ENCODE assay signal across 21 mouse cellular contexts in the genomic region with DNA sequence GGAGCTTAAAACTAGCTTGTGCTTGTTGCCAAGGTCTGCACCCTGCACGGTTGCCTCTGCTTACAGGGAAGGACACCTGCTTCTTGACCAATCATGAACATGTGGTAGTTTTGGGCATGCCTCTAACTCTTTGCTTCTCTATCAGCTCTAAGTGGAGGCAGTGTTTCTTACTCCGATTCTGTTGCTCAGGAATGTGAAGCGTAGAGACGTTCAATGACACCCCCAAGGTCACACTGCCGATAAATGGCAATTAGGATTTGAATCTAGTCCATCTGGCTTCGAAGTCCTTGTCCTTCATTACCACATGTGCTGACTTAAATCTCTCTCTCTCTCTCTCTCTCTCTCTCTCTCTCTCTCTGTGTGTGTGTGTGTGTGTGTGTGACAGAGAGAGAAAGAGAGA. TPM values are rescaled to one million over a fixed set of nuclear protein-coding genes. Genes with fewer than 3 reads are reported as not detected.
DNase-seq lines count a peak whose midpoint lies in the region; ATAC-seq lines count a peak whose summit lies in the region.
"Had no signal": no experiment of that assay in that cellular context is flagged by ENCODE, and none has a peak within 500 bp of the region (broad histone marks: within the 10 kb centered on the region; RNA-seq: fewer than 3 reads in every experiment).

No protein-coding gene starts in this region.

- no peak overlapping the region for H3K4me3 ChIP-seq in forebrain, embryonic 12.5 days (replicated peaks)
- no peak overlapping the region for H3K4me3 ChIP-seq in forebrain, embryonic 16.5 days (replicated peaks; ENCODE audit: low read length)
- H3K4me3 ChIP-seq in hindbrain, embryonic 15.5 days, result no peak overlapping the region
- no peak overlapping the region for H3K4me3 ChIP-seq in hindbrain, embryonic 16.5 days (ENCODE audit: low read length)
- H3K4me3 ChIP-seq in neural tube, embryonic 13.5 days, result no peak overlapping the region
- H3K4me3 ChIP-seq: heart, embryonic 12.5 days; intestine, embryonic 15.5 days; limb, embryonic 13.5 days; midbrain, embryonic 12.5 days had no signal

- H3K9ac ChIP-seq in forebrain, embryonic 12.5 days, result no peak overlapping the region
- H3K9ac ChIP-seq in forebrain, embryonic 16.5 days (replicated peaks; ENCODE audit: low read depth, low read length), result no peak overlapping the region
- no peak overlapping the region for H3K9ac ChIP-seq in hindbrain, embryonic 15.5 days
- no peak overlapping the region for H3K9ac ChIP-seq in hindbrain, embryonic 16.5 days (ENCODE audit: low read depth, low read length)
- H3K9ac ChIP-seq in neural tube, embryonic 13.5 days, result no peak overlapping the region
- H3K9ac ChIP-seq: heart, embryonic 12.5 days; intestine, embryonic 15.5 days; limb, embryonic 13.5 days; liver, embryonic 14.5 days; midbrain, embryonic 12.5 days had no signal

- H3K27me3 ChIP-seq in forebrain, embryonic 12.5 days, result peaks cover 19% of the 10 kb centered on the region
- peaks cover 2% of the 10 kb centered on the region; the same call in 1 of the 2 replicates for H3K27me3 ChIP-seq in forebrain, embryonic 16.5 days (replicated peaks; ENCODE audit: control insufficient read depth, insufficient read depth, low read length)
- H3K27me3 ChIP-seq in hindbrain, embryonic 15.5 days, result 0 out of 2 replicates have a peak, but pooled peaks cover 5% of the 10 kb centered on the region
- no peaks in the 10 kb centered on the region for H3K27me3 ChIP-seq in hindbrain, embryonic 16.5 days (replicated peaks; ENCODE audit: control insufficient read depth, insufficient read depth, low read length)
- peaks cover 23% of the 10 kb centered on the region for H3K27me3 ChIP-seq in neural tube, embryonic 13.5 days

- H3K27ac ChIP-seq in forebrain, embryonic 12.5 days, result 0 out of 2 replicates have a peak overlapping the region, but pooled peaks have one; percentile 61
- no peak overlapping the region for H3K27ac ChIP-seq in forebrain, embryonic 16.5 days (ENCODE audit: low read length)
- H3K27ac ChIP-seq in hindbrain, embryonic 15.5 days (replicated peaks), result peak overlapping the region; percentile 61; the same call in 1 of the 2 replicates
- H3K27ac ChIP-seq in hindbrain, embryonic 16.5 days (ENCODE audit: low read depth, low read length), result no peak overlapping the region
- H3K27ac ChIP-seq in neural tube, embryonic 13.5 days (replicated peaks), result peak overlapping the region; percentile 79; the same call in 1 of the 2 replicates
- H3K27ac ChIP-seq: limb, embryonic 13.5 days; liver, embryonic 14.5 days; stomach, postnatal 0 days had no signal

- no peak overlapping the region for H3K4me2 ChIP-seq in forebrain, embryonic 12.5 days
- no peak overlapping the region for H3K4me2 ChIP-seq in forebrain, embryonic 16.5 days (ENCODE audit: low read length)
- H3K4me2 ChIP-seq in hindbrain, embryonic 15.5 days, result no peak overlapping the region
- no peak overlapping the region for H3K4me2 ChIP-seq in hindbrain, embryonic 16.5 days (ENCODE audit: low read length)
- no peak overlapping the region for H3K4me2 ChIP-seq in neural tube, embryonic 13.5 days
- H3K4me2 ChIP-seq: heart, embryonic 12.5 days; intestine, embryonic 15.5 days; midbrain, embryonic 12.5 days had no signal

- H3K4me1 ChIP-seq in forebrain, embryonic 12.5 days, result peaks cover 15% of the 10 kb centered on the region
- H3K4me1 ChIP-seq in forebrain, embryonic 16.5 days (replicated peaks; ENCODE audit: control insufficient read depth, insufficient read depth, low read length), result peaks cover 39% of the 10 kb centered on the region
- H3K4me1 ChIP-seq in hindbrain, embryonic 15.5 days (replicated peaks), result peaks cover 34% of the 10 kb centered on the region
- peaks cover 22% of the 10 kb centered on the region for H3K4me1 ChIP-seq in hindbrain, embryonic 16.5 days (ENCODE audit: control insufficient read depth, insufficient read depth, low read depth, low read length)
- peaks cover 23% of the 10 kb centered on the region for H3K4me1 ChIP-seq in neural tube, embryonic 13.5 days (replicated peaks)

- no peaks in the 10 kb centered on the region for H3K36me3 ChIP-seq in forebrain, embryonic 12.5 days (replicated peaks)
- H3K36me3 ChIP-seq in forebrain, embryonic 16.5 days (ENCODE audit: control insufficient read depth, insufficient read depth), result no peaks in the 10 kb centered on the region
- no peaks in the 10 kb centered on the region for H3K36me3 ChIP-seq in hindbrain, embryonic 15.5 days
- no peaks in the 10 kb centered on the region for H3K36me3 ChIP-seq in hindbrain, embryonic 16.5 days (ENCODE audit: control insufficient read depth, insufficient read depth, low read length)
- H3K36me3 ChIP-seq in neural tube, embryonic 13.5 days, result no peaks in the 10 kb centered on the region
- H3K36me3 ChIP-seq: heart, embryonic 12.5 days; intestine, embryonic 15.5 days; limb, embryonic 13.5 days; midbrain, embryonic 12.5 days had no signal

- ATAC-seq in forebrain, embryonic 12.5 days (ENCODE audit: low FRiP score), result no peak
- ATAC-seq in forebrain, embryonic 16.5 days, result no peak
- no peak for ATAC-seq in hindbrain, embryonic 15.5 days (ENCODE audit: low FRiP score, low read depth)
- ATAC-seq in hindbrain, embryonic 16.5 days, result no peak
- ATAC-seq in neural tube, embryonic 13.5 days (ENCODE audit: low read depth), result no peak
- no peak for ATAC-seq in CD4-positive, CD25-positive, alpha-beta regulatory T cell, adult 4 months
- ATAC-seq: activated CD4-positive, CD25-positive, alpha-beta regulatory T cell, adult 4 months; intestine, embryonic 15.5 days had no signal

- no peak for DNase-seq in neural tube, embryonic 10.5 days (ENCODE audit: extremely low spot score, low spot score)
- DNase-seq in induced T-regulatory cell, adult 2 months (ENCODE audit: low read depth), result peak; percentile 21
- DNase-seq: cerebellum, adult 2 months; heart, postnatal 14 days; kidney, adult 9 months; kidney, postnatal 4 days; lung, postnatal 10 days; retina, postnatal 1 day had no signal

- H3K9me3 ChIP-seq in forebrain, embryonic 12.5 days, result no peaks in the 10 kb centered on the region
- no peaks in the 10 kb centered on the region for H3K9me3 ChIP-seq in forebrain, embryonic 16.5 days (ENCODE audit: control insufficient read depth, low read length)
- H3K9me3 ChIP-seq in hindbrain, embryonic 15.5 days, result no peaks in the 10 kb centered on the region
- H3K9me3 ChIP-seq in hindbrain, embryonic 16.5 days (ENCODE audit: control insufficient read depth, low read length), result no peaks in the 10 kb centered on the region
- H3K9me3 ChIP-seq in neural tube, embryonic 13.5 days, result no peaks in the 10 kb centered on the region
- H3K9me3 ChIP-seq: intestine, embryonic 15.5 days; limb, embryonic 13.5 days; midbrain, embryonic 12.5 days had no signal

- 77% methylated on average over 6 of the region's 6 CpGs for WGBS in forebrain, embryonic 12.5 days
- WGBS in forebrain, embryonic 16.5 days, result 75% methylated on average over 6 of the region's 6 CpGs
- WGBS in hindbrain, embryonic 15.5 days, result 71% methylated on average over 6 of the region's 6 CpGs
- WGBS in hindbrain, embryonic 16.5 days, result 67% methylated on average over 6 of the region's 6 CpGs
- WGBS in neural tube, embryonic 13.5 days, result 73% methylated on average over 6 of the region's 6 CpGs

RNA-seq across cellular contexts. Expression of a gene that starts 8.9 kb away (rescaled TPM):
- polyA plus RNA-seq in forebrain, embryonic 12.5 days (2016; fragmentation: Nextera tagmentation; extraction: Ambion mirVana), result 2.9 and 3.2 TPM in 2 replicates
- 30.3 and 33.3 TPM in 2 replicates for polyA plus RNA-seq in forebrain, embryonic 16.5 days (2015; fragmentation: Nextera tagmentation; extraction: Ambion mirVana)
- polyA plus RNA-seq in hindbrain, embryonic 15.5 days (2015; fragmentation: Nextera tagmentation; extraction: Ambion mirVana), result 22.1 and 23.4 TPM in 2 replicates
- polyA plus RNA-seq in hindbrain, embryonic 16.5 days (2015; fragmentation: Nextera tagmentation; extraction: Ambion mirVana), result 26.4 and 27.2 TPM in 2 replicates
- 9.8 and 9.9 TPM in 2 replicates for polyA plus RNA-seq in neural tube, embryonic 13.5 days (2015; fragmentation: Nextera tagmentation; extraction: Ambion mirVana)
- 100 to 1,000 TPM; 121 to 150 TPM for polyA plus RNA-seq in CD4-positive, CD25-positive, alpha-beta regulatory T cell, adult 4 months (2017; shearing (Covaris generic))

RNA-seq across cellular contexts. Expression of a gene that starts 49.4 kb away (rescaled TPM):
- 20.3 and 22.6 TPM in 2 replicates for polyA plus RNA-seq in forebrain, embryonic 12.5 days (2016; fragmentation: Nextera tagmentation; extraction: Ambion mirVana)
- 11.3 and 12.3 TPM in 2 replicates for polyA plus RNA-seq in forebrain, embryonic 16.5 days (2015; fragmentation: Nextera tagmentation; extraction: Ambion mirVana)
- 12.0 and 13.1 TPM in 2 replicates for polyA plus RNA-seq in hindbrain, embryonic 15.5 days (2015; fragmentation: Nextera tagmentation; extraction: Ambion mirVana)
- 6.2 and 12.0 TPM in 2 replicates for polyA plus RNA-seq in hindbrain, embryonic 16.5 days (2015; fragmentation: Nextera tagmentation; extraction: Ambion mirVana)
- 10.5 and 11.1 TPM in 2 replicates for polyA plus RNA-seq in neural tube, embryonic 13.5 days (2015; fragmentation: Nextera tagmentation; extraction: Ambion mirVana)
- polyA plus RNA-seq in CD4-positive, CD25-positive, alpha-beta regulatory T cell, adult 4 months (2017; shearing (Covaris generic)), result 1 to 10 TPM; 2.1 to 2.9 TPM

Comparison
In these comparisons a context has a peak if more than half of its experiments do, and no peak if none do; other contexts are left out.
1. H3K27ac ChIP-seq: peak in forebrain, embryonic 12.5 days (single experiment), hindbrain, embryonic 15.5 days (single experiment) and neural tube, embryonic 13.5 days (single experiment); none in forebrain, embryonic 16.5 days (single experiment) and hindbrain, embryonic 16.5 days (single experiment).